Mouse (Mus musculus) right cerebral cortex, postnatal 4 days (tissue): ENCODE measurements around the gene Uqcrc2.

Experiments used
- DNase-seq: peaks from one replicate; pipeline ENCODE4 v3.0.0-alpha.2; 2022

The Uqcrc2 gene

GRCm38 (mm10) chr7:120634711-120635361, at the start of gene Uqcrc2:
Gene Uqcrc2, plus strand, starts transcription at chr7:120635176.
- peak; percentile 83 for DNase-seq

GRCm38 (mm10) chr7:120597203-120597743, 37.7 kb upstream of the Uqcrc2 start:
- DNase-seq, result no peak

- DNase-seq, result peak; percentile 43
These were observed 37.2 kb upstream of the Uqcrc2 start for GRCm38 (mm10) chr7:120597744-120598243.

- DNase-seq, result no peak
These were observed 36.6 kb upstream of the Uqcrc2 start for GRCm38 (mm10) chr7:120598355-120598754.

- DNase-seq, result no peak
These were observed 14.8 kb upstream of the Uqcrc2 start for GRCm38 (mm10) chr7:120620075-120620771.

GRCm38 (mm10) chr7:120620841-120621240, 14.1 kb upstream of the Uqcrc2 start:
- no peak for DNase-seq

- no peak for DNase-seq
These were observed 2.5 kb upstream of the Uqcrc2 start for GRCm38 (mm10) chr7:120632518-120632917.

GRCm38 (mm10) chr7:120634301-120634700, 675 bp upstream of the Uqcrc2 start:
- no peak for DNase-seq

GRCm38 (mm10) chr7:120635362-120635781, 396 bp downstream of the Uqcrc2 start:
- DNase-seq, result no peak

GRCm38 (mm10) chr7:120635821-120636220, 845 bp downstream of the Uqcrc2 start:
- no peak for DNase-seq

GRCm38 (mm10) chr7:120643217-120643616, 8.2 kb downstream of the Uqcrc2 start:
- DNase-seq, result no peak

GRCm38 (mm10) chr7:120647849-120648248, 12.9 kb downstream of the Uqcrc2 start:
- DNase-seq, result no peak

GRCm38 (mm10) chr7:120662079-120662478, 27.1 kb downstream of the Uqcrc2 start:
- DNase-seq, result no peak

GRCm38 (mm10) chr7:120670153-120670875, 35.3 kb downstream of the Uqcrc2 start, which contains the start of gene Pdzd9:
Gene Pdzd9, minus strand, starts transcription at chr7:120670343.
- DNase-seq, result peak; percentile 92

GRCm38 (mm10) chr7:120671271-120671670, 36.3 kb downstream of the Uqcrc2 start:
- DNase-seq, result no peak

- peak; percentile 79 for DNase-seq
These were observed 42.1 kb downstream of the Uqcrc2 start, which contains the start of gene Mosmo for GRCm38 (mm10) chr7:120677001-120677643. Gene Mosmo, plus strand, starts transcription at chr7:120677618.

GRCm38 (mm10) chr7:120677764-120678531, 43.0 kb downstream of the Uqcrc2 start:
- DNase-seq, result peak; percentile 37

GRCm38 (mm10) chr7:120679023-120679422, 44.0 kb downstream of the Uqcrc2 start:
- no peak for DNase-seq

- no peak for DNase-seq
These were observed 47.0 kb downstream of the Uqcrc2 start for GRCm38 (mm10) chr7:120682002-120682401.

- no peak for DNase-seq
These were observed 49.8 kb downstream of the Uqcrc2 start for GRCm38 (mm10) chr7:120684731-120685161.

- DNase-seq, result no peak
These were observed 50.3 kb downstream of the Uqcrc2 start for GRCm38 (mm10) chr7:120685227-120685626.

GRCm38 (mm10) chr7:120690634-120691033, 55.7 kb downstream of the Uqcrc2 start:
- peak; percentile 30 for DNase-seq
